Mouse (Mus musculus): ENCODE measurements around the gene Mpzl3. TPM values are rescaled to one million over a fixed set of nuclear protein-coding genes. Genes with fewer than 3 reads are reported as not detected.
A peak's percentile ranks its signal among the peaks of the same experiment; 100 is the strongest.

Mpzl3 gene
- polyA plus RNA-seq, 1 experiment from 2014 or later: 30.8 TPM

GRCm38 (mm10) chr9:45048511-45048910 lies 6.5 kb upstream of the Mpzl3 start:
- Histone ChIP-seq H3K4me1 (replicated peaks; ENCODE audit: control insufficient read depth, insufficient read depth) (no peaks in the 10 kb centered on the region), H3K9ac (ENCODE audit: low read length) (no peak overlapping the region), H3K4me3 (ENCODE audit: low read depth, low read length) (no peak overlapping the region), H3K4me2 (replicated peaks; ENCODE audit: low read depth) (no peak overlapping the region), H3K27ac (replicated peaks) (no peak overlapping the region), H3K27me3 (ENCODE audit: control insufficient read depth, insufficient read depth, low read length) (no peaks in the 10 kb centered on the region), H3K9me3 (ENCODE audit: control insufficient read depth, low read length) (no peaks in the 10 kb centered on the region), H3K36me3 (ENCODE audit: control insufficient read depth, insufficient read depth, low read length) (no peaks in the 10 kb centered on the region)
- no peak for ATAC-seq (ENCODE audit: low FRiP score, low TSS enrichment)
- DNase-seq (ENCODE audit: low spot score): no peak
- 25% methylated on average over 4 of the region's 4 CpGs for WGBS
- TF ChIP-seq EP300 (optimal IDR thresholded peaks at IDR 0.05) (no peak), CTCF (IDR thresholded peaks at IDR 0.05; ENCODE audit: low read depth) (peak; percentile 84)

GRCm38 (mm10) chr9:45049731-45050130 lies 5.3 kb upstream of the Mpzl3 start:
- H3K9me3 ChIP-seq (ENCODE audit: control insufficient read depth, low read length): no peaks in the 10 kb centered on the region
- H3K27me3 ChIP-seq (ENCODE audit: control insufficient read depth, insufficient read depth, low read length): no peaks in the 10 kb centered on the region
- no peak overlapping the region for H3K9ac ChIP-seq (ENCODE audit: low read length)
- H3K36me3 ChIP-seq (ENCODE audit: control insufficient read depth, insufficient read depth, low read length): no peaks in the 10 kb centered on the region
- no peaks in the 10 kb centered on the region for H3K4me1 ChIP-seq (replicated peaks; ENCODE audit: control insufficient read depth, insufficient read depth)
- H3K4me2 ChIP-seq (replicated peaks; ENCODE audit: low read depth): no peak overlapping the region
- TF ChIP-seq CTCF (IDR thresholded peaks at IDR 0.05; ENCODE audit: low read depth): no peak
- no peak for TF ChIP-seq EP300 (optimal IDR thresholded peaks at IDR 0.05)
- 88% methylated on average over 1 of the region's 1 CpGs for WGBS
- no peak overlapping the region for H3K4me3 ChIP-seq (ENCODE audit: low read depth, low read length)
- H3K27ac ChIP-seq (replicated peaks): no peak overlapping the region
- ATAC-seq (ENCODE audit: low FRiP score, low TSS enrichment) (no peak), DNase-seq (ENCODE audit: low spot score) (no peak)

- H3K4me3 ChIP-seq (ENCODE audit: low read depth, low read length): no peak overlapping the region
- H3K27me3 ChIP-seq (ENCODE audit: control insufficient read depth, insufficient read depth, low read length): no peaks in the 10 kb centered on the region
- no peaks in the 10 kb centered on the region for H3K4me1 ChIP-seq (replicated peaks; ENCODE audit: control insufficient read depth, insufficient read depth)
- TF ChIP-seq CTCF (IDR thresholded peaks at IDR 0.05; ENCODE audit: low read depth) (no peak), EP300 (optimal IDR thresholded peaks at IDR 0.05) (no peak)
- DNase-seq (ENCODE audit: low spot score): no peak
- no peaks in the 10 kb centered on the region for H3K36me3 ChIP-seq (ENCODE audit: control insufficient read depth, insufficient read depth, low read length)
- ATAC-seq (ENCODE audit: low FRiP score, low TSS enrichment): no peak
- WGBS: 82% methylated on average over 2 of the region's 2 CpGs
- H3K9me3 ChIP-seq (ENCODE audit: control insufficient read depth, low read length): no peaks in the 10 kb centered on the region
- no peak overlapping the region for H3K27ac ChIP-seq (replicated peaks)
- no peak overlapping the region for H3K4me2 ChIP-seq (replicated peaks; ENCODE audit: low read depth)
- no peak overlapping the region for H3K9ac ChIP-seq (ENCODE audit: low read length)
These were observed 4.7 kb upstream of the Mpzl3 start for GRCm38 (mm10) chr9:45050301-45050700.

GRCm38 (mm10) chr9:45058304-45058940 lies 3.4 kb downstream of the Mpzl3 start:
- Histone ChIP-seq H3K27me3 (ENCODE audit: control insufficient read depth, insufficient read depth, low read length) (no peaks in the 10 kb centered on the region), H3K4me1 (replicated peaks; ENCODE audit: control insufficient read depth, insufficient read depth) (no peaks in the 10 kb centered on the region), H3K4me3 (ENCODE audit: low read depth, low read length) (no peak overlapping the region), H3K4me2 (replicated peaks; ENCODE audit: low read depth) (no peak overlapping the region), H3K36me3 (ENCODE audit: control insufficient read depth, insufficient read depth, low read length) (no peaks in the 10 kb centered on the region), H3K9me3 (ENCODE audit: control insufficient read depth, low read length) (no peaks in the 10 kb centered on the region), H3K9ac (ENCODE audit: low read length) (0 out of 2 replicates have a peak overlapping the region, but pooled peaks have one; percentile 19), H3K27ac (replicated peaks) (peak overlapping the region; percentile 49)
- TF ChIP-seq CTCF (IDR thresholded peaks at IDR 0.05; ENCODE audit: low read depth) (no peak), EP300 (optimal IDR thresholded peaks at IDR 0.05) (no peak)
- WGBS: 39% methylated on average over 5 of the region's 5 CpGs
- ATAC-seq (ENCODE audit: low FRiP score, low TSS enrichment) (no peak), DNase-seq (ENCODE audit: low spot score) (peak; percentile 27)

- Histone ChIP-seq H3K27me3 (ENCODE audit: control insufficient read depth, insufficient read depth, low read length) (no peaks in the 10 kb centered on the region), H3K4me3 (ENCODE audit: low read depth, low read length) (no peak overlapping the region), H3K9me3 (ENCODE audit: control insufficient read depth, low read length) (no peaks in the 10 kb centered on the region), H3K36me3 (ENCODE audit: control insufficient read depth, insufficient read depth, low read length) (no peaks in the 10 kb centered on the region), H3K4me2 (replicated peaks; ENCODE audit: low read depth) (no peak overlapping the region), H3K27ac (replicated peaks) (peak overlapping the region; percentile 79), H3K4me1 (replicated peaks; ENCODE audit: control insufficient read depth, insufficient read depth) (no peaks in the 10 kb centered on the region), H3K9ac (ENCODE audit: low read length) (no peak overlapping the region)
- DNase-seq (ENCODE audit: low spot score) (peak; percentile 52), ATAC-seq (ENCODE audit: low FRiP score, low TSS enrichment) (peak; percentile 70)
- TF ChIP-seq CTCF (IDR thresholded peaks at IDR 0.05; ENCODE audit: low read depth): no peak
- WGBS: 44% methylated on average over 7 of the region's 7 CpGs
These were observed 5.2 kb downstream of the Mpzl3 start for GRCm38 (mm10) chr9:45060151-45060550.

GRCm38 (mm10) chr9:45062677-45063076 lies 7.7 kb downstream of the Mpzl3 start:
- 45% methylated on average over 3 of the region's 3 CpGs for WGBS
- Histone ChIP-seq H3K27me3 (ENCODE audit: control insufficient read depth, insufficient read depth, low read length) (no peaks in the 10 kb centered on the region), H3K27ac (replicated peaks) (no peak overlapping the region), H3K36me3 (ENCODE audit: control insufficient read depth, insufficient read depth, low read length) (no peaks in the 10 kb centered on the region), H3K4me2 (replicated peaks; ENCODE audit: low read depth) (no peak overlapping the region), H3K9ac (ENCODE audit: low read length) (no peak overlapping the region), H3K9me3 (ENCODE audit: control insufficient read depth, low read length) (no peaks in the 10 kb centered on the region), H3K4me1 (replicated peaks; ENCODE audit: control insufficient read depth, insufficient read depth) (no peaks in the 10 kb centered on the region), H3K4me3 (ENCODE audit: low read depth, low read length) (no peak overlapping the region)
- ATAC-seq (ENCODE audit: low FRiP score, low TSS enrichment) (no peak), DNase-seq (ENCODE audit: low spot score) (no peak)
- TF ChIP-seq CTCF (IDR thresholded peaks at IDR 0.05; ENCODE audit: low read depth): no peak
- TF ChIP-seq EP300 (optimal IDR thresholded peaks at IDR 0.05): no peak
